Mouse (Mus musculus) CH12.LX (cell line): ENCODE measurements around the gene Rab40c. TPM values are rescaled to one million over a fixed set of nuclear protein-coding genes. Genes with fewer than 3 reads are reported as not detected.

ENCODE experiments used
- DNase-seq: peaks from one replicate; pipeline ENCODE4 v3.0.0-alpha.2; 2013; ENCODE audit errors: extremely low read depth
- H3K27ac ChIP-seq: 2 replicates; pipeline ENCODE4 v1.5.1; 2012; ENCODE audit warnings: low read depth, mild to moderate bottlenecking, control low read depth, moderate library complexity; ENCODE audit not compliant: insufficient read depth
- H3K27me3 ChIP-seq: replicated peaks from 2 replicates; pipeline ENCODE3; 2012; ENCODE audit warnings: inconsistent platforms
- H3K36me3 ChIP-seq, 2 experiments: replicated peaks in 1 of 2; 2 replicates each; pipeline versions ENCODE3 to v1.6.1; 2012; ENCODE audit warnings: inconsistent platforms in 1 of 2, low read length in 1 of 2, mild to moderate bottlenecking in 1 of 2, mixed read lengths in 1 of 2, moderate library complexity in 1 of 2; ENCODE audit not compliant: control insufficient read depth in 1 of 2, insufficient read depth in 1 of 2
- H3K4me1 ChIP-seq, 2 experiments: 2 replicates each; pipeline ENCODE4 v1.6.1; 2012; ENCODE audit warnings: inconsistent platforms in 1 of 2, moderate library complexity in 1 of 2; ENCODE audit not compliant: insufficient read depth in 2 of 2, control insufficient read depth in 1 of 2
- H3K4me2 ChIP-seq: 2 replicates; pipeline ENCODE4 v1.6.1; 2012; ENCODE audit warnings: low read depth, mild to moderate bottlenecking, control low read depth; ENCODE audit not compliant: poor library complexity, insufficient read depth, severe bottlenecking
- H3K4me3 ChIP-seq, 3 experiments: fragments of 150-350 bp in 1 of 3; sonication (generic) in 1 of 3; replicated peaks in 1 of 3; 2 replicates each; pipeline versions ENCODE3 to v1.5.1; 2011 to 2012; ENCODE audit warnings: low read depth in 2 of 3, low read length in 2 of 3, mild to moderate bottlenecking in 2 of 3, moderate library complexity in 2 of 3, control low read depth in 1 of 3, improper control_type of control experiment in 1 of 3, inconsistent platforms in 1 of 3, mixed read lengths in 1 of 3; ENCODE audit not compliant: poor library complexity in 1 of 3
- H3K79me2 ChIP-seq: replicated peaks from 2 replicates; pipeline ENCODE4 v1.6.1; 2012; ENCODE audit warnings: mild to moderate bottlenecking, moderate library complexity; ENCODE audit not compliant: control insufficient read depth, poor library complexity, insufficient read depth, severe bottlenecking; ENCODE audit errors: extremely low read depth
- H3K9ac ChIP-seq: 2 replicates; pipeline ENCODE4 v1.6.1; 2012; ENCODE audit warnings: low read depth, mild to moderate bottlenecking, control low read depth, moderate library complexity; ENCODE audit not compliant: insufficient read depth
- H3K9me3 ChIP-seq: replicated peaks from 2 replicates; pipeline ENCODE3; 2012; ENCODE audit warnings: low read length, inconsistent platforms, mixed read lengths
- CHD1 ChIP-seq: IDR thresholded peaks from 2 replicates; pipeline ENCODE4 v1.6.1; 2012; ENCODE audit warnings: low read depth, low read length, improper control_type of control experiment, inconsistent platforms
- CHD2 ChIP-seq: IDR thresholded peaks from 2 replicates; pipeline ENCODE4 v1.6.1; 2011; ENCODE audit warnings: low read length, improper control_type of control experiment
- CTCF ChIP-seq, 2 experiments: IDR thresholded peaks in 1 of 2; conservative IDR thresholded peaks in 1 of 2; 2 replicates each; pipeline ENCODE4 v1.5.1; 2011 to 2012; ENCODE audit warnings: low read depth in 2 of 2, low read length in 2 of 2, improper control_type of control experiment in 1 of 2, inconsistent platforms in 1 of 2, mild to moderate bottlenecking in 1 of 2, moderate library complexity in 1 of 2
- E2F4 ChIP-seq: IDR thresholded peaks from 2 replicates; pipeline ENCODE4 v1.6.1; 2011; ENCODE audit warnings: low read depth, low read length, improper control_type of control experiment; ENCODE audit not compliant: insufficient replicate concordance
- ELF1 ChIP-seq: IDR thresholded peaks from 2 replicates; pipeline ENCODE4 v1.6.1; 2014; ENCODE audit warnings: low read depth, mild to moderate bottlenecking, inconsistent platforms, low read length, improper control_type of control experiment
- EP300 ChIP-seq: IDR thresholded peaks from 2 replicates; pipeline ENCODE4 v1.6.1; 2011; ENCODE audit warnings: low read length, improper control_type of control experiment
- GABPA ChIP-seq: IDR thresholded peaks from 2 replicates; pipeline ENCODE4 v1.6.1; 2012; ENCODE audit warnings: low read depth, low read length, improper control_type of control experiment, inconsistent platforms; ENCODE audit not compliant: insufficient replicate concordance
- HCFC1 ChIP-seq: IDR thresholded peaks from 2 replicates; pipeline ENCODE4 v1.6.1; 2012; ENCODE audit warnings: low read depth, mild to moderate bottlenecking, inconsistent platforms, low read length, improper control_type of control experiment
- IRF4 ChIP-seq: IDR thresholded peaks from 2 replicates; pipeline ENCODE4 v1.6.1; 2014; ENCODE audit warnings: low read depth, mild to moderate bottlenecking, inconsistent platforms, low read length, improper control_type of control experiment
- JUND ChIP-seq: conservative IDR thresholded peaks from 2 replicates; pipeline ENCODE4 v1.6.1; 2011; ENCODE audit warnings: low read depth, low read length, improper control_type of control experiment
- KAT2A ChIP-seq: IDR thresholded peaks from 2 replicates; pipeline ENCODE4 v1.6.1; 2012; ENCODE audit warnings: low read length, improper control_type of control experiment, inconsistent platforms; ENCODE audit not compliant: insufficient replicate concordance
- MAFK ChIP-seq: IDR thresholded peaks from 2 replicates; pipeline ENCODE4 v1.6.1; 2011; ENCODE audit warnings: low read length, improper control_type of control experiment; ENCODE audit not compliant: insufficient replicate concordance
- MAX ChIP-seq: IDR thresholded peaks from 2 replicates; pipeline ENCODE4 v1.6.1; 2011; ENCODE audit warnings: low read length, improper control_type of control experiment
- MAZ ChIP-seq: IDR thresholded peaks from 2 replicates; pipeline ENCODE4 v1.6.1; 2012; ENCODE audit warnings: low read depth, mild to moderate bottlenecking, inconsistent platforms, low read length, improper control_type of control experiment, moderate library complexity
- MEF2A ChIP-seq: IDR thresholded peaks from 2 replicates; pipeline ENCODE4 v1.6.1; 2014; ENCODE audit warnings: low read depth, mild to moderate bottlenecking, inconsistent platforms, low read length, improper control_type of control experiment, borderline replicate concordance
- MXI1 ChIP-seq: IDR thresholded peaks from 2 replicates; pipeline ENCODE4 v1.6.1; 2011; ENCODE audit warnings: mild to moderate bottlenecking, low read depth, low read length, improper control_type of control experiment
- MYC ChIP-seq: IDR thresholded peaks from 2 replicates; pipeline ENCODE4 v1.6.1; 2011; ENCODE audit warnings: low read depth, mild to moderate bottlenecking, improper control_type of control experiment, low read length
- NELFE ChIP-seq: IDR thresholded peaks from 2 replicates; pipeline ENCODE4 v1.6.1; 2011; ENCODE audit warnings: low read depth, low read length, improper control_type of control experiment
- NRF1 ChIP-seq: IDR thresholded peaks from 2 replicates; pipeline ENCODE4 v1.6.1; 2014; ENCODE audit warnings: low read depth, mild to moderate bottlenecking, inconsistent platforms, low read length, improper control_type of control experiment, moderate library complexity
- PAX5 ChIP-seq: IDR thresholded peaks from 2 replicates; pipeline ENCODE4 v1.6.1; 2012; ENCODE audit warnings: low read length, inconsistent platforms, mixed read lengths
- POLR2A ChIP-seq: IDR thresholded peaks from 2 replicates; pipeline ENCODE4 v1.6.1; 2011; ENCODE audit warnings: low read depth, mild to moderate bottlenecking, improper control_type of control experiment, low read length
- POLR2AphosphoS2 ChIP-seq: IDR thresholded peaks from 2 replicates; pipeline ENCODE4 v1.6.1; 2011; ENCODE audit warnings: low read depth, low read length, improper control_type of control experiment
- RAD21 ChIP-seq: IDR thresholded peaks from 2 replicates; pipeline ENCODE4 v1.6.1; 2011; ENCODE audit warnings: low read depth, mild to moderate bottlenecking, low read length, improper control_type of control experiment, moderate library complexity
- RCOR1 ChIP-seq: conservative IDR thresholded peaks from 2 replicates; pipeline ENCODE4 v1.6.1; 2012; ENCODE audit warnings: low read depth, mild to moderate bottlenecking, inconsistent platforms, low read length, improper control_type of control experiment
- SIN3A ChIP-seq: IDR thresholded peaks from 2 replicates; pipeline ENCODE4 v1.6.1; 2012; ENCODE audit warnings: low read length, improper control_type of control experiment, inconsistent platforms
- SMC3 ChIP-seq: IDR thresholded peaks from 2 replicates; pipeline ENCODE4 v1.6.1; 2011; ENCODE audit warnings: low read depth, low read length, improper control_type of control experiment
- TBP ChIP-seq: conservative IDR thresholded peaks from 2 replicates; pipeline ENCODE4 v1.6.1; 2011; ENCODE audit warnings: low read depth, low read length, improper control_type of control experiment
- TCF12 ChIP-seq: IDR thresholded peaks from 2 replicates; pipeline ENCODE4 v1.6.1; 2014; ENCODE audit warnings: low read depth, mild to moderate bottlenecking, inconsistent platforms, low read length, improper control_type of control experiment
- UBTF ChIP-seq: IDR thresholded peaks from 2 replicates; pipeline ENCODE4 v1.6.1; 2012; ENCODE audit warnings: low read depth, mild to moderate bottlenecking, inconsistent platforms, low read length, improper control_type of control experiment, moderate library complexity
- USF2 ChIP-seq: conservative IDR thresholded peaks from 2 replicates; pipeline ENCODE4 v1.6.1; 2011; ENCODE audit warnings: low read depth, low read length, improper control_type of control experiment
- ZC3H11A ChIP-seq: IDR thresholded peaks from 2 replicates; pipeline ENCODE4 v1.6.1; 2012; ENCODE audit warnings: low read depth, mild to moderate bottlenecking, inconsistent platforms, low read length, improper control_type of control experiment
- dilution Hi-C: fragments of 300-500 bp; cut with MboI; formaldehyde crosslinking; loops from 2 replicates; pipeline ENCODE4 v1.14.3; 2020; ENCODE audit warnings: low sequenced_read_pairs; ENCODE audit not compliant: extremely low pct_unique_long_range_greater_than_20kb, extremely low pct_ligation_motif_present
- in situ Hi-C: fragments of 300-500 bp; cut with MboI; formaldehyde crosslinking; loops from 3 replicates; pipeline ENCODE4 v1.14.3; 2019; ENCODE audit warnings: low sequenced_read_pairs, low pct_ligation_motif_present, low pct_unique_long_range_greater_than_20kb, mixed read lengths
- polyA plus RNA-seq: library from polyadenylated mRNA; unstranded; fragments of >175 nt; gene quantifications from 2 replicates; pipeline ENCODE4 v1.2.1, GENCODE M21; 2012; ENCODE audit warnings: low read depth; ENCODE audit not compliant: insufficient read length
- total RNA-seq, 2 experiments: library from RNA; depleted of rRNA; stranded (reverse); fragments of 300-350 nt in 1 of 2; fragments of >200 nt in 1 of 2; gene quantifications; 2 replicates each; pipeline ENCODE4 v1.2.3; 2012 to 2014

The Rab40c gene
- total and polyA plus RNA-seq, 3 experiments = 8.0 to 14.4 (median 9.2) TPM

DNA sequence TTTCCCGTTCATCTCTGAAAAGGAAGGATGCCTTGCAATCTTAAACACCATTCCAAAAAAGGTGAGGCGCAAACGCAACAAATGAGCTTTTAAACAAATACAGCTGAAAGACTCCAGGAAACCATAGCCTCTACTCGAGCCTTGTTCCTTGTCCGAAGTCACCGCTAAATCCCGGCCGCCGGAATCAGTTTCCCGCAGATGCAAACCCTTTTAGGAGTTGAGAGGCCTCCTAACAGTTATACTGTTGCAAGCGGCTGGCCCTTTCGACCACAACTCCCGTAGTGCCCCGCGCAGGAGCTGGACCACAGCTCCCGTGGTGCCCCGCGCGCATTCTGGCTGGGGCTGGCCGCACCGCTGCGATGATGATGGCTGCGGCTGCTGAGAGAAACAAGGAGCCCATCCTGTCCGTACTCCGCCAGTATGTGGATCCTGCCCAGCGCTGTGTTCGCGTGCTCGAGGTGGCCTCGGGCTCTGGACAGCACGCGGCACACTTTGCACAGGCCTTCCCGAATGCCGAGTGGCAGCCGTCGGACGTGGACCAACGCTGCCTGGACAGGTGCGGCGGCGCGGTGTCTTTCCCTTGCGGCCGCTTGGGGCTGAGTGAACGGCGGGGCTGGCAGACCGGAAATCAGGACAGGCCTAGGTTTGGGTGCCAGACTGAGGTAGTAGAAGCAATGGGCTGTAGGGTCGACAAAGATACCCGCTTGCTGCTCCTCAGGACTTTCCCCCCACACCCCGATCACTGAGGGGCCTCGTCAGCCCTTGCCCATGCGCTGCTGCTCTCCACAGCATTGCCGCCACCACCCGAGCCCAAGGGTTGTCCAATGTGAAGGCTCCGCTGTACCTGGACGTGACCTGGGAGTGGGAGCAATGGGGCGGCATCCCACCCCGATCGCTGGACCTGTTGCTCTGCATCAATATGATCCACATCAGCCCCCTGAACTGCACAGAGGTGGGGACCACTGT is 44.1 kb downstream of the Rab40c start (continued):
- TF ChIP-seq GABPA (no peak; the same call in 1 of the 2 replicates), IRF4 (no peak), SIN3A (peak; percentile 51; the same call in 1 of the 2 replicates), JUND (no peak)

DNA sequence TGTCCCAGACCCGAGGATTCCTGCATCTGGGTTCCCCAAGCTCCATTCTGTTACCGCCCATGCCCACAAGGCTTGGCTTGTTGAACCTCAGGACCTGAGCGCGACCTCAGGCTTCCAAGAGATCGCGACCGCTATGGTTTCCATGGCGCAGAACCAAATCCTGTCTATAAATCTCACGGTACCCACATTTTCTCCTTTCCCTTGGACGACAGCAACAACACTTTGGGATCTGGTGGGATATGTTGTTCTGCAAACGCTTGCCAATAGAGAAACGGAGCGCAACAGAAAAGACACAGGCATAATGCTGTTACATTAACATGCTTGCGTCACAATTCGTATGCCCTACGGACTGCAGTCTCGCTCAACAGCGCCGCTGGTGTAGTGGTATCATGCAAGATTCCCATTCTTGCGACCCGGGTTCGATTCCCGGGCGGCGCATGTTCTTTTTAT is 44.8 kb downstream of the Rab40c start, which contains the start of gene Mettl26:
TSS of gene Mettl26 (plus strand) at position 354 of the 450 bp plus-strand sequence.
- H3K9me3 ChIP-seq = no peaks in the 10 kb centered on the region
- peaks cover 6 to 18% of the 10 kb centered on the region in 2 experiments for H3K4me1 ChIP-seq
- H3K27ac ChIP-seq = peak within 1 kb of the TSS; percentile 73
- H3K4me3 ChIP-seq = peak within 1 kb of the TSS; percentile 63 to 93 (median 81)
- peaks cover 19% of the 10 kb centered on the region for H3K27me3 ChIP-seq
- peak within 1 kb of the TSS; percentile 63 for H3K9ac ChIP-seq
- TF ChIP-seq UBTF (no peak), CHD2 (no peak), TCF12 (no peak), HCFC1 (no peak), NRF1 (peak; percentile 59), MAX (peak; percentile 44), MAFK (peak; percentile 96), SMC3 (no peak), RCOR1 (0 out of 2 replicates have a peak, but pooled peaks have one; percentile 51), POLR2AphosphoS2 (no peak), MEF2A (no peak), MAZ (no peak), KAT2A (peak; percentile 76; the same call in 1 of the 2 replicates), E2F4 (peak; percentile 85), ELF1 (peak; percentile 97), RAD21 (no peak), SIN3A (no peak), EP300 (no peak), USF2 (no peak), PAX5 (no peak), ZC3H11A (no peak), CHD1 (0 out of 2 replicates have a peak, but pooled peaks have one; percentile 23), IRF4 (peak; percentile 54; the same call in 1 of the 2 replicates), NELFE (no peak), MXI1 (peak; percentile 52), POLR2A (no peak), TBP (peak; percentile 100), CTCF (conservative IDR thresholded peaks at IDR 0.05 in 1 of 2, IDR thresholded peaks at IDR 0.05 in 1 of 2; ENCODE audit: low read depth in 2 of 2, low read length in 2 of 2) (no peak), MYC (0 out of 2 replicates have a peak, but pooled peaks have one; percentile 42)
- in situ Hi-C loops (no loop called here), dilution Hi-C loops (no loop called here)
- peak within 1 kb of the TSS; percentile 46 for H3K4me2 ChIP-seq
- H3K36me3 ChIP-seq = peaks cover 23 to 31% of the 10 kb centered on the region in 2 experiments
- no peaks in the 10 kb centered on the region for H3K79me2 ChIP-seq
- peak; percentile 92 for DNase-seq
